Mouse (Mus musculus): Measurements from ENCODE around the gene Pde3a. TPM values are rescaled to one million over a fixed set of nuclear protein-coding genes. Genes with fewer than 3 reads are reported as not detected.

The Pde3a gene
- total and polyA plus RNA-seq, 3 experiments: 18.0 to 72.3 (median 64.6) TPM

GRCm38 (mm10) chr6:141337673-141338072 lies 88.6 kb downstream of the Pde3a start:
- Histone ChIP-seq H3K27me3 (ENCODE audit: control insufficient read depth, insufficient read depth, low read length) (no peaks in the 10 kb centered on the region), H3K27ac (peak overlapping the region; percentile 20), H3K9ac (ENCODE audit: low read depth, low read length) (no peak overlapping the region), H3K79me2 (replicated peaks; ENCODE audit: control insufficient read depth, insufficient read depth, low read length) (0 out of 2 replicates have a peak, but pooled peaks cover 1% of the 10 kb centered on the region), H3K36me3 (ENCODE audit: control insufficient read depth, insufficient read depth, low read length) (peaks cover 16% of the 10 kb centered on the region), H3K4me1 (ENCODE audit: control insufficient read depth, insufficient read depth, low read length) (peaks cover 7% of the 10 kb centered on the region), H3K4me3 (no peak overlapping the region)
- no peak for DNase-seq
- intact Hi-C loops (cut with DNase I): no loop called here
- TF ChIP-seq POLR2A (IDR thresholded peaks at IDR 0.05; ENCODE audit: insufficient read depth, low read depth, low read length): no peak
- TF ChIP-seq CTCF (IDR thresholded peaks at IDR 0.05): peak; percentile 62
- TF ChIP-seq EP300 (IDR thresholded peaks at IDR 0.05; ENCODE audit: insufficient read depth, low read depth, low read length): no peak
- WGBS: 61% methylated on average over 8 of the region's 8 CpGs

GRCm38 (mm10) chr6:141341385-141341784 lies 92.3 kb downstream of the Pde3a start:
- no peak for TF ChIP-seq EP300 (IDR thresholded peaks at IDR 0.05; ENCODE audit: insufficient read depth, low read depth, low read length)
- TF ChIP-seq POLR2A (IDR thresholded peaks at IDR 0.05; ENCODE audit: insufficient read depth, low read depth, low read length): no peak
- TF ChIP-seq CTCF (IDR thresholded peaks at IDR 0.05): no peak
- peak overlapping the region; percentile 23 for H3K27ac ChIP-seq

GRCm38 (mm10) chr6:141347870-141348269 lies 98.8 kb downstream of the Pde3a start:
- 33% methylated on average over 4 of the region's 4 CpGs for WGBS
- no peak overlapping the region for H3K4me3 ChIP-seq
- intact Hi-C loops (cut with DNase I): no loop called here
- TF ChIP-seq POLR2A (IDR thresholded peaks at IDR 0.05; ENCODE audit: insufficient read depth, low read depth, low read length) (no peak), EP300 (IDR thresholded peaks at IDR 0.05; ENCODE audit: insufficient read depth, low read depth, low read length) (no peak), CTCF (IDR thresholded peaks at IDR 0.05) (no peak)
- no peak for DNase-seq
- H3K27ac ChIP-seq: no peak overlapping the region; the same call in 1 of the 2 replicates
- no peaks in the 10 kb centered on the region for H3K27me3 ChIP-seq (ENCODE audit: control insufficient read depth, insufficient read depth, low read length)
- no peaks in the 10 kb centered on the region; the same call in 1 of the 2 replicates for H3K4me1 ChIP-seq (ENCODE audit: control insufficient read depth, insufficient read depth, low read length)
- H3K9ac ChIP-seq (ENCODE audit: low read depth, low read length): no peak overlapping the region
- H3K79me2 ChIP-seq (replicated peaks; ENCODE audit: control insufficient read depth, insufficient read depth, low read length): no peaks in the 10 kb centered on the region; the same call in 1 of the 2 replicates
- H3K36me3 ChIP-seq (ENCODE audit: control insufficient read depth, insufficient read depth, low read length): peaks cover 9% of the 10 kb centered on the region

More at GRCm38 (mm10) chr6:141341385-141341784, 92.3 kb downstream of the Pde3a start:
- Histone ChIP-seq H3K9ac (ENCODE audit: low read depth, low read length) (no peak overlapping the region), H3K4me1 (ENCODE audit: control insufficient read depth, insufficient read depth, low read length) (peaks cover 4% of the 10 kb centered on the region; the same call in 1 of the 2 replicates), H3K79me2 (replicated peaks; ENCODE audit: control insufficient read depth, insufficient read depth, low read length) (0 out of 2 replicates have a peak, but pooled peaks cover 1% of the 10 kb centered on the region), H3K4me3 (no peak overlapping the region), H3K36me3 (ENCODE audit: control insufficient read depth, insufficient read depth, low read length) (peaks cover 12% of the 10 kb centered on the region), H3K27me3 (ENCODE audit: control insufficient read depth, insufficient read depth, low read length) (no peaks in the 10 kb centered on the region)
- 47% methylated on average over 2 of the region's 2 CpGs for WGBS
- no peak for DNase-seq
- intact Hi-C loops (cut with DNase I): no loop called here

- Histone ChIP-seq H3K4me3 (no peak overlapping the region), H3K9ac (ENCODE audit: low read depth, low read length) (no peak overlapping the region)
Measured at GRCm38 (mm10) chr6:141348542-141348941, 99.5 kb downstream of the Pde3a start.

DNA sequence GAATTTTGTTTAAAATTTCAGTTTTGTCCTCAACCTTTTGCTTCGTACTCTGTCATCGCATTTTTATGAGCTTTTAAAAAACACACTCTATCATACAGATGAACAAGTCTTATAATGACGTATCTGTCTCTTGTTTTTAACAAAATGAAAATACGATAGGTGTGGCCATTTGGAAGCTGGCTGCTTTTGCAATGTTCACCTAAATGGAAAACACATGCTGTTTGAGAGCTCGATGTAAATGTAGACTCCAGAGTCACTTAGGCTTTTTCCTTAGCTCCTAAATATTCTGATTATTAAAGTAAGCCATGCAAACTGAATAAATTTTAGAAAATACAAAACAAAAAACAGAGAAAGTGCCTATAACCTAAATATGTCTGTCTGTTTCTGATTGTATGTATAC lies 101.2 kb downstream of the Pde3a start:
- no peak overlapping the region for H3K27ac ChIP-seq
- H3K79me2 ChIP-seq (replicated peaks; ENCODE audit: control insufficient read depth, insufficient read depth, low read length): no peaks in the 10 kb centered on the region; the same call in 1 of the 2 replicates
- H3K27me3 ChIP-seq (ENCODE audit: control insufficient read depth, insufficient read depth, low read length): no peaks in the 10 kb centered on the region
- no peak overlapping the region for H3K9ac ChIP-seq (ENCODE audit: low read depth, low read length)
- intact Hi-C loops (cut with DNase I): no loop called here
- DNase-seq: no peak
- 90% methylated on average over 5 of the region's 5 CpGs for WGBS
- no peaks in the 10 kb centered on the region; the same call in 1 of the 2 replicates for H3K4me1 ChIP-seq (ENCODE audit: control insufficient read depth, insufficient read depth, low read length)
- TF ChIP-seq EP300 (IDR thresholded peaks at IDR 0.05; ENCODE audit: insufficient read depth, low read depth, low read length) (no peak), CTCF (IDR thresholded peaks at IDR 0.05) (no peak), POLR2A (IDR thresholded peaks at IDR 0.05; ENCODE audit: insufficient read depth, low read depth, low read length) (no peak)
- no peak overlapping the region for H3K4me3 ChIP-seq
- peaks cover 6% of the 10 kb centered on the region; the same call in 1 of the 2 replicates for H3K36me3 ChIP-seq (ENCODE audit: control insufficient read depth, insufficient read depth, low read length)

More at GRCm38 (mm10) chr6:141348542-141348941, 99.5 kb downstream of the Pde3a start:
- DNase-seq: no peak
- H3K79me2 ChIP-seq (replicated peaks; ENCODE audit: control insufficient read depth, insufficient read depth, low read length): no peaks in the 10 kb centered on the region; the same call in 1 of the 2 replicates
- H3K4me1 ChIP-seq (ENCODE audit: control insufficient read depth, insufficient read depth, low read length): no peaks in the 10 kb centered on the region; the same call in 1 of the 2 replicates
- peak overlapping the region; percentile 2 for H3K27ac ChIP-seq
- peaks cover 9% of the 10 kb centered on the region for H3K36me3 ChIP-seq (ENCODE audit: control insufficient read depth, insufficient read depth, low read length)
- no peak for TF ChIP-seq EP300 (IDR thresholded peaks at IDR 0.05; ENCODE audit: insufficient read depth, low read depth, low read length)
- no peak for TF ChIP-seq POLR2A (IDR thresholded peaks at IDR 0.05; ENCODE audit: insufficient read depth, low read depth, low read length)
- TF ChIP-seq CTCF (IDR thresholded peaks at IDR 0.05): no peak
- intact Hi-C loops (cut with DNase I): no loop called here
- 64% methylated on average over 9 of the region's 9 CpGs for WGBS
- H3K27me3 ChIP-seq (ENCODE audit: control insufficient read depth, insufficient read depth, low read length): no peaks in the 10 kb centered on the region

DNA sequence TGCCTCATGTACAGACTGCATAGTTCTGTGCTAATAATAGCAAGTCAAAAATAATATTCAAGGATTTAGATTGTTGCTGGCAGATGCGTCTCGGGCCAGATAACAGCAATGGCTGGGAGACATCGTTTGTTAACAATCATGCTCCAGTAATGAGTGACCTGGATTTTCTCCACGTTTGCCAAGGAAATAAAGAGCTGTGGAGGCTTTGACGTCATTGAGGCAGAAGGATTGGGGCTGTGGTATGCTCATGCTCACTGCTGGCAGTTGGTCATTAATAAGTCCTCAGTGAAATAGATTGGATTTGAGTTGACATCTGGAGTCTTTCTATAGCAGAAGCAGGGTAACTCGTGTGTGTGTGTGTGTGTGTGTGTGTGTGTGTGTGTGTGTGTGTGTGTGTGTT lies 103.2 kb downstream of the Pde3a start:
- H3K27me3 ChIP-seq (ENCODE audit: control insufficient read depth, insufficient read depth, low read length): no peaks in the 10 kb centered on the region
- no peaks in the 10 kb centered on the region; the same call in 1 of the 2 replicates for H3K4me1 ChIP-seq (ENCODE audit: control insufficient read depth, insufficient read depth, low read length)
- H3K4me3 ChIP-seq: no peak overlapping the region
- intact Hi-C loops (cut with DNase I): no loop called here
- TF ChIP-seq CTCF (IDR thresholded peaks at IDR 0.05) (no peak), EP300 (IDR thresholded peaks at IDR 0.05; ENCODE audit: insufficient read depth, low read depth, low read length) (no peak), POLR2A (IDR thresholded peaks at IDR 0.05; ENCODE audit: insufficient read depth, low read depth, low read length) (no peak)
- peaks cover 6% of the 10 kb centered on the region; the same call in 1 of the 2 replicates for H3K36me3 ChIP-seq (ENCODE audit: control insufficient read depth, insufficient read depth, low read length)
- H3K9ac ChIP-seq (ENCODE audit: low read depth, low read length): no peak overlapping the region
- WGBS: 33% methylated on average over 6 of the region's 6 CpGs
- no peaks in the 10 kb centered on the region; the same call in 1 of the 2 replicates for H3K79me2 ChIP-seq (replicated peaks; ENCODE audit: control insufficient read depth, insufficient read depth, low read length)
- peak overlapping the region; percentile 38 for H3K27ac ChIP-seq
- DNase-seq: no peak
